Mouse (Mus musculus) E14TG2a.4 (cell line): ENCODE data around the gene Gm21897.

ENCODE experiments used
- CTCF ChIP-seq: conservative IDR thresholded peaks from 2 replicates; pipeline ENCODE4 v1.5.1; 2014; ENCODE audit warnings: low read length
- POU5F1 ChIP-seq: IDR thresholded peaks from 2 replicates; pipeline ENCODE4 v1.6.1; 2014; ENCODE audit warnings: low read length, borderline replicate concordance

GRCm38 (mm10) chr16:15351301-15351700 is 34.0 kb downstream of the Gm21897 start:
- no peak for TF ChIP-seq CTCF
- TF ChIP-seq POU5F1 = no peak
